Mouse (Mus musculus) testis, adult 2 months (tissue): ENCODE measurements around the gene Gse1. TPM values are rescaled to one million over a fixed set of nuclear protein-coding genes. Genes with fewer than 3 reads are reported as not detected.

Source experiments
- H3K27ac ChIP-seq: fragments of 200-500 bp; 2 replicates; pipeline ENCODE4 v1.5.1; 2012; ENCODE audit warnings: low read depth, low read length; ENCODE audit not compliant: control insufficient read depth, insufficient read depth
- H3K27me3 ChIP-seq: fragments of 200-500 bp; 2 replicates; pipeline ENCODE4 v1.6.1; 2012; ENCODE audit warnings: mild to moderate bottlenecking, low read length, moderate library complexity; ENCODE audit not compliant: control insufficient read depth, insufficient read depth
- H3K36me3 ChIP-seq: fragments of 200-500 bp; 2 replicates; pipeline ENCODE4 v1.6.1; 2012; ENCODE audit warnings: mild to moderate bottlenecking, low read length; ENCODE audit not compliant: control insufficient read depth, insufficient read depth
- H3K4me1 ChIP-seq: fragments of 200-500 bp; 2 replicates; pipeline ENCODE4 v1.6.1; 2012; ENCODE audit warnings: low read length; ENCODE audit not compliant: control insufficient read depth, insufficient read depth
- H3K4me3 ChIP-seq: fragments of 200-500 bp; 2 replicates; pipeline ENCODE4 v1.5.1; 2012; ENCODE audit warnings: low read depth, mild to moderate bottlenecking, low read length, moderate library complexity, mixed read lengths; ENCODE audit not compliant: control insufficient read depth
- CTCF ChIP-seq: fragments of 200-500 bp; IDR thresholded peaks from 2 replicates; pipeline ENCODE4 v1.5.1; 2012; ENCODE audit warnings: low read depth, mild to moderate bottlenecking, inconsistent platforms, low read length, moderate library complexity; ENCODE audit not compliant: control insufficient read depth, insufficient read depth, insufficient replicate concordance
- POLR2A ChIP-seq: fragments of 200-500 bp; IDR thresholded peaks from 2 replicates; pipeline ENCODE4 v1.6.1; 2012; ENCODE audit warnings: low read depth, mild to moderate bottlenecking, inconsistent platforms, low read length, moderate library complexity; ENCODE audit not compliant: control insufficient read depth
- polyA plus RNA-seq: library from polyadenylated mRNA; depleted of rRNA; stranded (reverse); fragments of >200 nt; gene quantifications from 2 replicates; pipeline ENCODE4 v1.2.3, GENCODE M21; 2012

Gene Gse1
- polyA plus RNA-seq, 1 experiment: 4.0 TPM

DNA sequence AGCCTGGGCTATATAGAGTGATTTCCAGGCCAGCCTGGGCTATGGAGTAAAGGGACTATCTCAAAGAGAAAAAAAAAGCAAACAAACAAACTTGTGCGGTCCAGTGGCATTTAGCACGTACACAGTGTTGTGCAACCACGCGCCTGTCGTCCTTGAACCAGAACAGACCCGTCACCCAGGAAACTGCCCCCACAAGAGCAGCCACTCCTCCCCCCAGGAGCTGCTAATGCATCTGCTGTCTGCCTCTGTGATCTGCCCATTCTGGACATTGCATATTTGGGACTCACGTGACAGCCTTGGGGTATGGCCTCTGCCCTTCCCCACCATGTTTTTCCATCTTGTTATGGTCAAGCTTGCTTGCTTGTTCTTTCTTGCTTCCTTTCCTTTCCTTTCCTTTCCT is 301.0 kb downstream of the Gse1 start:
- H3K27me3 ChIP-seq: no peaks in the 10 kb centered on the region
- H3K36me3 ChIP-seq: no peaks in the 10 kb centered on the region
- TF ChIP-seq POLR2A: no peak
- no peak for TF ChIP-seq CTCF
- no peak overlapping the region for H3K4me3 ChIP-seq
- peaks cover 17% of the 10 kb centered on the region for H3K4me1 ChIP-seq
- no peak overlapping the region for H3K27ac ChIP-seq

DNA sequence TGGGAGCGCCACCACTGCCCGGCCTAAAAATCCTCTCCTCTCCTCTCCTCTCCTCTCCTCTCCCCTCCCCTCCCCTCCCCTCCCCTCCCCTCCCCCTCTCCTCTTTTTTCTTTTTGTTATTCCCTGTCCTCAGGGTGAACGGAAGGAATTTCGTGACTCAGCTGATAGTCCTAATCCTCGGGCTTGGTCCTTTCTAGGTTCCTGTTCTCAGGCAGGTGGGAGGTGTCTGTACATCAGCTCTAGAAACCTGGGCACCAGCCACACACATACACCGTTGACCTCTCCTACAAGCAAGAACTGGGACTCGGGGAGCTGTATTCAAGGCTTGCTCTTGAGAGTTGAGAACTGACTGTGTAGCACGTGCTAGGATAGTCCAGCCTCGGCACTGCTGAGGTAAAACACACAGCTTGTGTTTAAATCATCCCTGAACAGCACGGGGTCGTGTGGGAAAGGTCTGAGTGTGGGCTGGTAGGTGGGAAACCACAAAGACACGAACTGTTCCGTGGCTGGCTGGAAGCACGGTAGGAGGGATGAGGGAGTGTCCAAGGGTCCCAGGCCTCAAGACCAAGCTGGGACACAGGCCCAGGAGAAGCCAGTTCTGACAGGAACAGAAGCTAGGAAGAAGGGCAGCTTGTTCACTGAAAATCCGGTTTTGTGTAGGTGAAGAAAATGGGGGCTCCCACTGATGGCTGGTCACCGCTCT is 302.8 kb downstream of the Gse1 start:
- TF ChIP-seq POLR2A (no peak), CTCF (no peak)
- H3K4me1 ChIP-seq: peaks cover 33% of the 10 kb centered on the region
- H3K27me3 ChIP-seq: no peaks in the 10 kb centered on the region
- no peak overlapping the region for H3K4me3 ChIP-seq
- no peaks in the 10 kb centered on the region for H3K36me3 ChIP-seq
- no peak overlapping the region for H3K27ac ChIP-seq

DNA sequence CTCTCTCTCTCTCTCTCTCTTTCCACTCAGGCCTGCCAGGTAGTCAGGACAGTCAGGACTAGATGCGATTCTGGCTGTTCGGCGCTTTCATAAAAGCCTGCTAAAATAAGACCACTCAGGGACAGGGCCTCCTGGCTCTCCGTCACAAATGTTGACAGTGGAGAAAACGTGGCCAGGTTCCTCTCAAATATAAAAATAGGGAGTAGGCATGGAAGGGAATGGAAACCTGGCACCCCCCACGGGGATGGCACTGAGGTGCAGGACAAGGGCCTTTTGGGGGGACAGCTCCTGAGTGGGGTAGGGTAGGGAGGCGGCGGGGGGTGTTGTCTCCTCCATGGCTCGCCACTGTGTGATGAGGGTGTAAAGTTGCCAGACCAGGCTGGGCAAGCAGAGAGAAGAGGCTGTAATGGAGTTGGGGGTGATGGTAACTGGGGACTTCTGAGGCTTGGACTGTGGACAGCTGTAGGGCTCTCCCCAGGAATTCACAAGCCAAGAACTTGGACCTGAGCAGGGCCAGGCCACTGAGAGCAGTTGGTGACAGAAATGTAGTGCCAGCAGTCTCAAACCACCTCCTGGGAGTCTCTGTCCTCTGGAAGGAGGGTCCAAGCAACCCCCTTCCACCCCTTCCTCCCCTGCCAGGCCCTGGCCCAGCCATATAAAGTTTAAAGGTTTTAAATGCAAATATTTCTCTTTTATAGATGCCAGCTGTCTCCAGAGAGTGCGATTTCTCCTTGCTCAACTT is 303.7 kb downstream of the Gse1 start:
- Histone ChIP-seq H3K27ac (no peak overlapping the region), H3K36me3 (no peaks in the 10 kb centered on the region), H3K4me3 (no peak overlapping the region), H3K4me1 (peaks cover 37% of the 10 kb centered on the region), H3K27me3 (no peaks in the 10 kb centered on the region)
- TF ChIP-seq POLR2A (no peak), CTCF (no peak)

DNA sequence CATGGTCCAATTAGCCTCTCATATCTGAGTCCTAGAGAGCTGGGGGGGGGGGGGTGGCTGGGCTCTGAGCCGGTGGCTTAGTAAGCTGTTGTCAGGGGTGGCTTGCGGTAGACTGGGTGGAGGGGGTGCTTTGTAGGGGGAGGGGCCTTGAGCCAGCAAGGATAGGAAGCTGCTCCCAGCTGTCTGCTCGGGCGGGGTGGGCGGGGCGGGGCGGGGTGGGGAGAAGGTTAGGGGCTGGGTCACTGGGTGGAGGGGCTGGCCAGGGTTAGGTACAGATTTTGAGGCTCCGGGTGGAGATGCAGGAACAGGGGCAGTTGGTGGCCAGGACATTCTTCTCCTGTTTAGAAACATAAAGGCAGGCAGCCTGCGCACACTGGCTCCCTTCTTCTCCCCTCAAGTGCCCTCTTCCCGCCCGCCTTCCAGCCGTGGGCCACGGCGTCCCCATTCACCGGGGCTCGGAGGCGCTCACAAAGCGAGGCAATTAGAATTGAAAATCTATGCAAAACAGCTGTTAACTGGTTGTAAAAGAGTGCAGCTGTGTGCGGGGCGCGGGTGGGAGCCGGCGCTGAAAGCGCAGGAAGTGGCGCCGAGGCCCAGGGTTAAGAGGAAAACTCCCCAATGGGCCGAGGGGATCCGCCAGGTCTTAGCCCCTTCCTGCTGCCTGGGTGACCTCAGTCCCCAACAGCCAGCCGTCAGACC is 304.4 kb downstream of the Gse1 start:
- no peaks in the 10 kb centered on the region for H3K27me3 ChIP-seq
- no peak overlapping the region for H3K27ac ChIP-seq
- H3K36me3 ChIP-seq: no peaks in the 10 kb centered on the region
- H3K4me3 ChIP-seq: no peak overlapping the region
- H3K4me1 ChIP-seq: peaks cover 40% of the 10 kb centered on the region
- TF ChIP-seq POLR2A: no peak
- TF ChIP-seq CTCF: no peak

DNA sequence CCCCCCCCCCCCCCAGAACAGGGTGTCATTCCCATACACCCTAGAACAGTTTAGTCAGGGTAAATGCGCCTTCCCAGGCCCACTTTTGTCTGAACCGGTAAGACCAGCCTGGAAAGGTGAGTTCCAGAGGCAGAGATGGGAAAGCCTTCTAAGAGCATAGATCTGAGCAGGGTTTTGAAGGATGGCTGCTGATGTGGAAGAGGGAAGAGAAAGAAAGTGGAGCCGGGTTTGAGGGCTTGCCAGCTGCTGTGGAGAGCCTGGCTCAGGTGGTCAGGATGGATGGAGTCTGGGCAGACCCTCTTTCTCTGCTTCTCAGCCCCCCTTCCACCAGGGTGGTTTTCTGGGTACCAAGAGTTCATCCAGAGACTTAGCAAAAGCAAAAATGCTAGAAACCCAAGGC is 305.1 kb downstream of the Gse1 start:
- H3K4me3 ChIP-seq: no peak overlapping the region
- no peaks in the 10 kb centered on the region for H3K27me3 ChIP-seq
- TF ChIP-seq CTCF (no peak), POLR2A (no peak)
- peaks cover 45% of the 10 kb centered on the region for H3K4me1 ChIP-seq
- no peak overlapping the region for H3K27ac ChIP-seq
- no peaks in the 10 kb centered on the region for H3K36me3 ChIP-seq

DNA sequence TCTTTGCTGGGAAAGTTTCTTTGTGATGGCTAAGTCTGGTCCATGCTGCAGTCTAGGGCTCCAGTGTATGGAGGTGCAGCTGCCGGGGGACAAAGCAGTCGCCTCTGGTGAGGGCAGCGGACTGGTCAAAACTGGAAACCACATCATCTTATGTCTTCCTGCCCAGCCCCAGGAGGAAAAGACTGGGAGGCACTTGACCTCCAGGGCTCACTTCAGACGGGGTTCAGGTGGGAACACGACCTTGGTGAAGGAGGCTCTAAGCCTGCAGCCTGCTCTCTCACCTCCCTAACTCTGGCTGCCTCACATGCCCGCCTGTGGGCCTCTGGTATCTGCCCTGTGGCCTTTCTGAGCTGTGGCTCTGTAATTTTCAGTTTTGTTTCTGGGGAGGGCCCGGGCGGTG is 305.8 kb downstream of the Gse1 start:
- no peaks in the 10 kb centered on the region for H3K36me3 ChIP-seq
- TF ChIP-seq POLR2A (no peak), CTCF (no peak)
- no peak overlapping the region for H3K4me3 ChIP-seq
- H3K27ac ChIP-seq: no peak overlapping the region
- peaks cover 52% of the 10 kb centered on the region for H3K4me1 ChIP-seq
- no peaks in the 10 kb centered on the region for H3K27me3 ChIP-seq

DNA sequence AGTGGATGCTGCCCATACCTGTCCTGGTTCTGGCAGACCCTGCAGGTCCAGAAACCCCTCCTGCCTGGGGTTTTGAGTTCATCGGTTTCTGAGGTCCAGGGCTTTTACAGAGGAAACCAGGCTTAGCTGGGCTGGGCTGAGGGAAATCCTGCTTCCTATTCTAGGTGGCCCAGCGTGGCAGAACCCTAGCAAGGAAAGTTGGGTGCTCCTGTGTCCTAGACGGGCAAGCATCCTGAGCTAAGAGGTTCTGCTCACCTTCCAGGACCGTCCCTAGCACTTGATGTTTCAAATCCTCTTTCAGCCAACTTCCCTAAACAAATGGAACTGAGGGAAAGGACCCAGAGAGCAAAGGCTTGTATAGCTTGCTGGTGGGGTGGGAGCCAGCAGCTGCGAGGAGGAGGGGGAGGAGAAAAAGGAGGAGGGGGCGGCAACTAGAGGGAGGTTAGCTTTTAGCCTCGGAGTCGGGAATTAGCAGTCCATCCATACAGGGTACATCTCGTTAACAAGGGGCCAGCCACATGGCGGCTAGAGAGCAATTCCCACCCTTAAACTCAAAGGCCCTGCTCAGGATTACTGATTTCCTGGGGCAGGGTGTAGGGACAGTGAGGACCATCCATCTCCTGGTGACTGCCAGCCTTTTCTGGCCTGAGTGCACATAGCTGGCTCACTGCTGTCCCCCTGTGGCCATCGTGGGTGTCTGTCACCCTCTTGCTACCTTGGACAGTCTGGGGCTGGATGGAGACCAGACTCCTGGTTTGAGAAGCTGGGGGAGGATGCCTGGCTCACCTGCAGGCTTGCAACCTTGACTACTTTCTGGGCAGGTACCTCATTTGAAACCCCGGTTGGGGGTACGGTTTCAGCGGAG is 306.5 kb downstream of the Gse1 start:
- peaks cover 59% of the 10 kb centered on the region for H3K4me1 ChIP-seq
- no peak overlapping the region for H3K4me3 ChIP-seq
- H3K36me3 ChIP-seq: no peaks in the 10 kb centered on the region
- no peak for TF ChIP-seq POLR2A
- TF ChIP-seq CTCF: peak; percentile 90; the same call in 1 of the 2 replicates
- no peaks in the 10 kb centered on the region for H3K27me3 ChIP-seq
- H3K27ac ChIP-seq: no peak overlapping the region
